Mouse (Mus musculus) cerebellum, adult 2 months (tissue): ENCODE measurements at regions not wholly inside any gene's neighbourhood (a gene's known extent, or its start where the extent isn't known, plus 50 kb on each side); places are given as distances from the start of the nearest gene placed in this dataset.

Source experiments
- CTCF ChIP-seq: fragments of 200-500 bp; IDR thresholded peaks from 2 replicates; pipeline ENCODE4 v1.5.1; 2011; ENCODE audit warnings: low read depth, mild to moderate bottlenecking, control low read depth, low read length, moderate library complexity, borderline replicate concordance; ENCODE audit not compliant: insufficient read depth
- POLR2A ChIP-seq: fragments of 200-500 bp; IDR thresholded peaks from 2 replicates; pipeline ENCODE4 v1.6.1; 2011; ENCODE audit warnings: low read length, control low read depth, borderline replicate concordance; ENCODE audit not compliant: insufficient read depth

DNA sequence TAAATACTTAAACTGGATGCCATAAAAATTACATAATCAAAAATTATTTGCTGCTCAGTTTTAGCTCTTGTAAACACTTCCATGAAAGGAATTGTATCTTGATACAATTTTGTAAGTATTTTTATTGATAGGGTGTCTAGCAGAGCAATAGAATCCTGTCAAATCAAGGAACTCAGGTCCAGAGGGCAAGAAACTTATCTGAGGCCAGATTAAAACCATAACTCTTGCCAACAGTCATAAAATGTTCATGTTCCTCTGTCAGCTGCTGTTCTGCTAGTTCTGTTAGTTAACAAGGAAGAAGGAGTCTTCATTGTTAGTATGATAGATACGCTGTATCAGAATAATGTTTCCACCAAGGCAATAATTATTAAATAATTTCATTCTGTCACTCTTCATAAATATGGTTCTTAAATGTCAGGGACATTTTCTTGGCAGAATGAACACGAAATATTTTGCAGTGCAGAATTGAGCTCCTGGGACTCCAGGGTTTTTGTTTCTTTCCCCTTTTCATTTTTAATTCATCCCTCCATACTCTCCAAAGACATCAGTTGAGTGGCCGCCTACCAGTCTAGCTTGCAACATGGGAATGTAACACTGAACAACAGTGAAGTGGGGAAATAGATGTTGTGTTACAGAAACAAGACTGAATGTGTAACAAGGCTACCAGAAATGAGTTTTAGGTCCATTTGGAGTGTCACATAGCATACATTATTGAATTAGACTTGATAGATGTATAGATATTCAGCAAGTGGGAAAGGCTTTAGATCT lies 89.1 kb downstream of the E330014E10Rik start:
- no peak for TF ChIP-seq CTCF
- TF ChIP-seq POLR2A = no peak
